Mouse (Mus musculus) erythroblast, embryonic 14.5 days (primary cell): Measurements from ENCODE around the gene Golt1a.

Experiments used
- GATA1 ChIP-seq: IDR thresholded peaks from 2 replicates; pipeline ENCODE4 v1.6.1; 2012; ENCODE audit warnings: low read length, inconsistent platforms, mixed read lengths
- TAL1 ChIP-seq: IDR thresholded peaks from 3 replicates; pipeline ENCODE4 v1.6.1; 2012; ENCODE audit warnings: low read length, inconsistent platforms, mixed read lengths

GRCm38 (mm10) chr1:133278946-133279631 is 30.5 kb upstream of the Golt1a start:
- no peak for TF ChIP-seq GATA1
- TF ChIP-seq TAL1 = no peak
